Mouse (Mus musculus) heart, postnatal 10 days (tissue): ENCODE measurements around the gene Nop56. TPM values are rescaled to one million over a fixed set of nuclear protein-coding genes. Genes with fewer than 3 reads are reported as not detected.

Experiments
- DNase-seq, 2 experiments: peaks; one replicate each; pipeline ENCODE4 v3.0.0; 2021
- intact Hi-C: fragments of 180-260 bp; cut with DNase I; formaldehyde crosslinking; loops from one replicate; pipeline ENCODE4 v1.15.1; 2025
- total RNA-seq, 2 experiments: library from RNA; stranded (reverse); gene quantifications; 2 replicates each; pipeline ENCODE4 v1.2.3; 2021

Nop56 gene
- total RNA-seq: 10 to 100 TPM; 43.5 to 50.4 TPM

DNA sequence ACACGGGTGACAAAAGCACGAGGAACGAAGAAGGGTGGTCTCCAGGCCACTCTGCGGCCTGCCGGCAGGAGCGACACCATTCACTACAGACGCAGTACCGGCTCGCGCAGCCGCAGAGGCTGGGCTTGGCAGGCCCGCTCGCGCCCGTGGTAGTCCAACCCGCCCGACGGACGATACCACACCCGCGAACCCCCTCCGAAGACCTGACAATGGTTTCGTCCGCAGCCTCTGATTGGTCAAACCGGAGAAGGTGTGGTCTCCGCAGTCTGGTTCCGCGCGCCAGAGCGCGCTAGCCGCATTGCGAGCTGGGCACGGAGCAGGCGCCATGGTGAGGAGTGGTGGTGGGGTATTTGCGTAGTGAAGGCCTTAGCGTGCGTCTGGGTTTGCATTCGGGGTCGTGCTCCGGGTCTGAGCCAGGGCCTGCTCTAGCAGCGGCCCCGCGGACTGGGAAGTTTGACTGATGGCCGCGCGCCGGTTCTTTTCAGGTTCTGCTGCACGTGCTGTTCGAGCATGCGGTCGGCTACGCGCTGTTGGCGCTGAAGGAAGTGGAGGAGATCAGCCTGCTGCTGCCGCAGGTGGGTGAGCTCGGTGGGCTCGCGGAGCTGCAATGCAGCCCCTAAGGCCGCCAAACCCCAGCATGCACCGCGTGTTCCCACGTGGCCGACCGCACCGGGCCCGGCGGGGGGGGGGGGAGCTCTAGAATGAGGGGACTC is at the start of gene Nop56:
Gene Nop56, plus strand, starts transcription at position 282 of the 713 bp plus-strand sequence.
- intact Hi-C loops: loop anchor here (5.0 kb wide), 1 partner anchor 97 kb away; the partner anchor contains the start of gene Snrpb
- peak; percentile 100 for DNase-seq

GRCm38 (mm10) chr2:130246912-130247311 is 27.3 kb upstream of the Nop56 start:
- intact Hi-C loops: loop anchor here (2.0 kb wide), 1 partner anchor 178 kb away; no protein-coding TSS in a partner anchor
- DNase-seq: peak; percentile 20 to 55

DNA sequence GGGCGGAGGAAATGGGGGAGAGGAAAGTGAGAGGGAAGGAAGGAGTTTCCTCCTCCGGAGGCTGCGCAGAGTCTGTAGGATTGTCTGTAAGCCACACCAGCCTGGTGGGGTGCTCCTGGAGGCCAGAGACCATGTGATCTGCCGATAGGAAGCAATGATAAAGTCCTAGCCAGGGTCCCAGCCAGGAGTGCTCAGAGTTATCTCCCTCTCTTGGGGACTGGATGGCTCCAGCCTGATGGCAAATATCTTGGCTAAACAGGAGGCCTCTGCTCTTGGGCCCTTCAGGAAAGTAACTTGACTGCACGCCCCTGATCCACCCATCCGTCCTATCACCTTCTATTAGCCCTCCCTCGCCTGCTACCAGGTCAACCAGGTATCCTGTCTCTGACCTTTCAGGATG is 26.0 kb upstream of the Nop56 start:
- intact Hi-C loops: no loop called here
- DNase-seq: no peak

DNA sequence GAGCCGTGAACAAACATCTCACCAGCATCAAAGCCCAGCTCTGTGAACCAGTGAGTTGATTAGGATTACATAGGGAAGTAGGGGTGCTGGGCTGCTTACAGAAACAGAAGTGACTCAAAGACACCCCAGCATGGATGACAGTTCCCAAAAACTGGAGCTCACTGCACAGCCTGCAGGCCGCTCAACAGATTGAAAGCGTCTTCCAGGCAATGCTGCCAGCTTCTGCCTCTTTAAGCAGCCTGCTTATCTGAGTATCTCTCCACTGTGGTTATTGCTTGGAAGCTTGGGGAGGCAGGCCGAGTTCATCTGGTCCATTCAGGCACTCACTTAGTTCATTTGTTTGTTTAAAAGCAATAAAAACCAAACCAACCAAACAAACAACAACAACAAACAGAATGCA is 17.5 kb upstream of the Nop56 start:
- no peak for DNase-seq
- intact Hi-C loops: no loop called here

DNA sequence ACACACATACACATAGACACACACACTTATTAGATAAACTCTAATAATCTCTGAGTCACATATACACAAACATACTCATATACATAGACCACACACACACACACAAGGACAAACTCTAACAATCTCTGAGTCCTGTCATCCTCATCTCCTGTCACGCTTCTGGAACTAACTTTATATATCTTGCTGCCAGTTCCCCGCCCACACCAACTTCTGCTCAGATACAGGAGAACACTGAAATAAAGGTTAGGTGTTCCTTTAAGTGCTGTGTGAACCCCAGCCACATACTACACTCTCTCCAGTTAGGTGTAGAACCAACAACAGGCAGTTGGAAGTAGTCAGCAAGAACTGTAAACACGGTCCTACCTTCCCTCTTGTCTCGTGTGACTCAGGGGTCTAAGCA is 13.4 kb upstream of the Nop56 start:
- intact Hi-C loops: no loop called here
- DNase-seq: no peak

DNA sequence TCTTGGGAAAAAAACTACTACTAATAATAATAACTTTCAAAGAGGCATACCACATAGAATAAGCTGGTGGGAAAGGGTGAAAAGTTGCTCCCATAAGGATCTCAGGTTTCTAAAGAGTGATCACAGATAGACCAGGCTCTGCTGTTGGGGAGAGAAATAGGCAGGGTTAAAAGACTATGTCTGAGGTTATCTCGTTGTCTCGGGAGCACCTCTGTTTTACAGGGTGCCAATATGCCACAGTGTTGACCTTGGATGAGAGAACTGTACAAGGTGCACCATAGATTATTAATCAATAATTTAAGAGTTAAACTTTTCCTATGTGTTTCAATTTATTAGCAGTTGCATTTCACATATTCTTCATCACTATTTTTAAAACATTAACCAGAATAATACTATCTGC is 12.3 kb upstream of the Nop56 start:
- no peak for DNase-seq
- intact Hi-C loops: no loop called here

GRCm38 (mm10) chr2:130262398-130262797 is 11.8 kb upstream of the Nop56 start:
- no peak for DNase-seq
- intact Hi-C loops: no loop called here

DNA sequence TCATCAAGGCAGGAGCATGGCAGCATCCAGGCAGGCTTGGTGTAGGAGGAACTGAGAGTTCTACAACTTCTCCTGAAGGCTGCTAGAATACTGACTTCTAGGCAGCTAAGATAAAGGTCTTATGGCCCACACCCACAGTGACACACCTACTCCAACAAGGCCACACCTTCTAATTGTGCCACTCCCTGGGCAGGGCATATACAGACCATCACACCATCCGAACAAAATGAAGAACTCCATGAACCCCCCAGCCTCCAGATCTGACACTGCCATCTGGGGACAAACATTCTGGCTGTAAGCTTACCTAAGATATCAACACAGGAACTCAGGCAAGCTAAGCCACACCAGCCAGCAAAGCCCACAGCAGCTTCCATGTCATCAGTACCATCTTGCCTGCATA is 8.7 kb upstream of the Nop56 start:
- DNase-seq: no peak
- intact Hi-C loops: no loop called here

GRCm38 (mm10) chr2:130268074-130268473 is 6.2 kb upstream of the Nop56 start:
- DNase-seq: no peak
- intact Hi-C loops: no loop called here

GRCm38 (mm10) chr2:130273732-130274131 is 498 bp upstream of the Nop56 start:
- DNase-seq: no peak
- intact Hi-C loops: loop anchor here (5.0 kb wide), 1 partner anchor 96 kb away; the partner anchor contains the start of gene Snrpb

DNA sequence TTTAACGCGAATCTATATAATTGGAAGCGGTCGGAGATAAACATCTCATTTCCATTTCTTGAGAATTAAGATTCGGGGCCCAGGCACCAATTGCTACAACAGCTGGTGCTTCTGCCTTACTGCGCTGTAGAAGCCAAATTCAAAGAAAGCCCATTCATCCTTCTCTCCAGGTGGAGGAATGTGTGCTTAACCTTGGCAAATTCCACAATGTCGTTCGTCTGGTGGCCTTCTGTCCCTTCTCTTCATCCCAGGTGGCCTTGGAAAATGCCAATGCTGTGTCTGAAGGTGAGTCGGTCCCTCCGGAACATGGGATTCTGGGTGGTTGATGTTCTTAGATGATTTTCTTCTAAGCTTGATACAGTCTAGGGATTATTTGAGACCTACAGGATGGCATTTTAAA is 632 bp downstream of the Nop56 start:
- DNase-seq: no peak
- intact Hi-C loops: loop anchor here (5.0 kb wide), 1 partner anchor 98 kb away; the partner anchor contains the start of gene Snrpb

DNA sequence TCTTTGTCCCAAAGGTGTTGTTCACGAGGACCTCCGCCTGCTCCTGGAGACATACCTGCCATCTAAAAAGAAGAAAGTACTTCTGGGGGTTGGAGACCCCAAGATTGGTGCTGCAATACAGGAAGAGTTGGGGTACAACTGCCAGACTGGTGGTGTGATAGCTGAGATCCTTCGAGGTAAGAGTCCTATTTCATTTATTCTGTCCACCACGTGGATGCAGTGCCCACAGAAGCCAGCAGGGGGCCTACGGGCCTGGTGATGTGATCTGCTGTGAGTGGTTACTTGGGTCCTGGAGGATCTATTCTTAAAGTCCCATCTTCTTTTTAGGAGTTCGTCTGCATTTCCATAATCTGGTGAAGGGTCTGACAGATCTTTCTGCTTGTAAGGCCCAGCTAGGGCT is 1.4 kb downstream of the Nop56 start:
- peak in 1 of 2 experiments; percentile 73 for DNase-seq
- intact Hi-C loops: no loop called here

DNA sequence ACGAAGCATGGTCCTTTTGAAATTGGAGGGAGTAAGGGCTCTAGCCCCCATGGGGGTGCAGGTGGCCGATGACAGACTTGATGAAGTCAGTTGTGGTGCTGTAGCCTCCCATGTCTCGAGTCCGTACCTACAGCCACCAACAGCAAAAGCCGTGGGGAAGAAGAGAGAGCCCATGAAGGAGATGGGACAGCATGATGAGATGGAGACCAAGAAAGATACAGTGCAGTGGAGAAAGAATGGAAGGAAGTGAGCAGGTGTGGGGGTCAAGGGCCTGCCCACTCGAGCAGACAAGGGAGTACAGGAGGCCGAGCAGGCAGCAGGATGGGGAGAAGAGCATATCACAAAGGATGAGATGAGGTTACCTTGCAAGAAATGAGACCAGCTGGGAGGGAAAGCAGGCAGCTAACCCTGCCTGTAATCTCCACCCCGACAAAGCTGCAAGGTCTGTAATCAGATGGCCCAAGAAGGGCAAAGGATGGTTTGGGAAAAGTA is 5.4 kb downstream of the Nop56 start:
- DNase-seq: no peak
- intact Hi-C loops: no loop called here

DNA sequence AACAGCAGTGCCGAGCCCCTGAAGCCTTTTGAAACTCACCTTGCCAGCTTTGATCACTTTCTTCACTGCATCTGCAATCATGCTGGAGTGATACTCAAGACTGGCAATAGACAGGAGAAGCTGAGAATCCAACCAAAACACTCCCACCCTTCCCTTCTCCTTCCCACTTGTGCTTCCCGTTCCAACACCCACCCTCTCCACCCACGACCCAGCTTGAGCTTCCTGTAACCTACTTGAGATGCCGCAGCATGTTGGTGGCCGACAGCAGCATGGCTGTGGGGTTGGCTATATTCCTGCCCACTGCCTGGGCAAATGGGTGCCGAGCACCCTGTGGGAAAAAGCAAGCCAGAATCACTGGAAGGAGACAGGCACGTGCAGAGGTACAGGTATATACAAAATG is 6.0 kb downstream of the Nop56 start:
- intact Hi-C loops: no loop called here
- DNase-seq: no peak

DNA sequence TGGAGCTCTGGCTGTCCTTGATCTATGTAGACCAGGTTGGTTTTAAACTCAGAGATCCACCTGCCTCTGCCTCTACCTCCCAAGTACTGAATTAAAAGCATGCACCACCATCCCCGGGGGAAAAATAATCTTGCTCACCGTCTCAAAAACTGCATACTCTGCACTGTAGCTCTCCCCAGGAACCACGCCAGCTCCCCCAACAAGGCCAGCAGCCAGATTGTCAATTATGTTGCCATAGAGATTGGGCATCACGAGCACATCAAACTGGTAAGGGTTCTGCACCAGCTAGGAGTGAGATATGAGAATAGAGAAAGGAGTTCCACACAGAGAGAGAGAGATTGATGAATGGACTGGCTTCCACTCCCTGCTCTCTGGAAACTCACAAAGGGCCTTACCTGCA is 6.6 kb downstream of the Nop56 start:
- intact Hi-C loops: no loop called here
- DNase-seq: no peak

- peak; percentile 93 to 96 for DNase-seq
- intact Hi-C loops: no loop called here
These were observed 9.8 kb downstream of the Nop56 start, which contains the start of gene Idh3b for GRCm38 (mm10) chr2:130283854-130284654. TSS of gene Idh3b (minus strand) at chr2:130284547.

GRCm38 (mm10) chr2:130289086-130289485 is 14.9 kb downstream of the Nop56 start:
- intact Hi-C loops: no loop called here
- no peak for DNase-seq

- intact Hi-C loops: loop anchor here (1.0 to 2.0 kb wide), 2 partner anchors 71 to 120 kb away; no protein-coding TSS in a partner anchor
- DNase-seq: peak; percentile 71 to 81
These were observed 17.2 kb downstream of the Nop56 start for GRCm38 (mm10) chr2:130291434-130291833.

GRCm38 (mm10) chr2:130293009-130293408 is 18.8 kb downstream of the Nop56 start:
- intact Hi-C loops: no loop called here
- no peak for DNase-seq

DNA sequence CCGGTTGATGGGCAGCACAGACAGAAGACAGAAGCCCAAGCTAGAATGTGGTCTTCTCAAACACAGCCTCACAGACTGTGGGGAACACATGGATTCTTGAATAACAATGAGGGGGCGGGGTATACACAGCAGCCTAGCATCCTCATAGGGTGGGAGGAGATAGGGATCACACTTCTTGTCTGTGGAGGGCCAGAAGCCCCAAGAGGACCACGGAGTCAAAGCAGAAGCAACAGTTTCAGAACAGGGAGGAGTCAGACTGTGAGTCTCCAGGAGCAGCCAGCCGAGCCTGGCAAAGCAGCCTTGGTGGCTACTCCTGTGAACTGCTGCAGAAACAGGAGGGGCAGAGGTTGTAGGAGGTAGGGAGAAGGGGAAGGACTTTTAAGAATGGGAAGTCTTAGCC is 19.3 kb downstream of the Nop56 start:
- intact Hi-C loops: no loop called here
- DNase-seq: peak in 1 of 2 experiments; percentile 28

DNA sequence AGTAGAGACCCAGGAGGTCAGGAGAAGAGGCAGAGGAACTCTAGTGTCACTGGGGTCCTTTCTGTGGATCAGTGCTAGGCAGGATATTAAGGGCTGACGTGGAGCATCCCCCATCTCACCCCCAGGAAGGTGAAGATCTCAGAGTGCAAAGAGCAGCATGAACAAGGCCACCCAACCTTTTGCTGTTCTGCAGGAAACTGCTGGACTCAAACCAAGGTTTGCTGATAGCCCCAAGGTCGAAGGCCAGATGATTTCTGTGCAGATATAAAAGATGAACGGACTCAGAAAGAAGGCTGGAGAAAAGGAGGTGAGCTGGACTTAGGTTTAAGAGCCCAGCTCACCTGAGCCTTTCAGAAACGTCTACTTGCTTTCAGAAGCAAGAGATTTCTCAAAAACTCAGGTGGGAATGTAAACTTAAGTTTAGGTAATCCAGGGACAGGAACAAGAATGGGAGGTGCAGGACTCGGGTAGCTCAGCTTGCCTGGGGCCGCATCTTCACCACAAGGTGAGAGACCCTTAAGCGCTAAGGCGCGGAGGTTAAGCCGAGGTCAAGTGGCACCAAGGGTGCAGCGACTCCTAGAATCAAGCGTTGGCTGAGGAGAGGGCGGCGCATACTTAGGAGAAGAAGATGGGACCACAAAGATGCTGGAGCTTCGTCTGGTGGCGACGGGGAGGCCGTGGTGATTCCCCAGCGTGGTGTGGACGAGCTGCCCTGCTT is 20.1 kb downstream of the Nop56 start:
- intact Hi-C loops: no loop called here
- no peak for DNase-seq
